Mouse (Mus musculus) forebrain, embryonic 14.5 days (tissue): ENCODE measurements around the gene Zfand2a. TPM values are rescaled to one million over a fixed set of nuclear protein-coding genes. Genes with fewer than 3 reads are reported as not detected.

Source experiments
- ATAC-seq: fragments of 200-750 bp; cut with Nextera tagmentation; 2 replicates; pipeline ENCODE4 v1.8.0; 2017; ENCODE audit warnings: mild to moderate bottlenecking, moderate library complexity
- DNase-seq: peaks from one replicate; pipeline ENCODE4 v3.0.0-alpha.2; 2015; ENCODE audit warnings: low spot score
- H3K27ac ChIP-seq: fragments of 300-500 bp; sonication (generic); 2 replicates; pipeline ENCODE4 v1.5.1; 2014; ENCODE audit warnings: low read depth, mild to moderate bottlenecking, control low read depth, low read length, moderate library complexity
- H3K27me3 ChIP-seq: fragments of 300-500 bp; sonication (generic); replicated peaks from 2 replicates; pipeline ENCODE4 v1.6.1; 2014; ENCODE audit warnings: low read length, control low read depth, mixed read lengths; ENCODE audit not compliant: control insufficient read depth, insufficient read depth
- H3K36me3 ChIP-seq: fragments of 300-500 bp; sonication (generic); 2 replicates; pipeline ENCODE4 v1.6.1; 2014; ENCODE audit warnings: low read length, control low read depth; ENCODE audit not compliant: control insufficient read depth, insufficient read depth
- H3K4me1 ChIP-seq: fragments of 300-500 bp; sonication (generic); 2 replicates; pipeline ENCODE4 v1.6.1; 2014; ENCODE audit warnings: antibody characterized with exemption, low read length, control low read depth; ENCODE audit not compliant: control insufficient read depth, insufficient read depth
- H3K4me2 ChIP-seq: fragments of 300-500 bp; sonication (generic); 2 replicates; pipeline ENCODE4 v1.6.1; 2014; ENCODE audit warnings: mild to moderate bottlenecking, control low read depth, low read length
- H3K4me3 ChIP-seq: fragments of 300-500 bp; sonication (generic); 2 replicates; pipeline ENCODE4 v1.5.1; 2014; ENCODE audit warnings: low read depth, low read length, control low read depth
- H3K9ac ChIP-seq: fragments of 300-500 bp; sonication (generic); 2 replicates; pipeline ENCODE4 v1.6.1; 2014; ENCODE audit warnings: mild to moderate bottlenecking, low read length, control low read depth, moderate library complexity
- H3K9me3 ChIP-seq: fragments of 300-500 bp; sonication (generic); replicated peaks from 2 replicates; pipeline ENCODE4 v1.6.1; 2016; ENCODE audit warnings: low read length, control low read depth, mixed read lengths; ENCODE audit not compliant: control insufficient read depth
- WGBS: fragments of 180-500 bp; shearing (Covaris S2); extraction: QIAGEN DNeasy Blood & Tissue Kit; methylation state at CpG from one replicate; pipeline ENCODE4 v1.1.7; 2014; 5-methylcytosine and 5-hydroxymethylcytosine counted together
- polyA plus RNA-seq: library from polyadenylated mRNA; unstranded; fragments of >200 nt; fragmentation: Nextera tagmentation; extraction: Ambion mirVana; gene quantifications from 2 replicates; pipeline ENCODE4 v1.2.1, GENCODE M21; 2014

The Zfand2a gene
- polyA plus RNA-seq, result 10.1 and 10.7 TPM in 2 replicates

DNA sequence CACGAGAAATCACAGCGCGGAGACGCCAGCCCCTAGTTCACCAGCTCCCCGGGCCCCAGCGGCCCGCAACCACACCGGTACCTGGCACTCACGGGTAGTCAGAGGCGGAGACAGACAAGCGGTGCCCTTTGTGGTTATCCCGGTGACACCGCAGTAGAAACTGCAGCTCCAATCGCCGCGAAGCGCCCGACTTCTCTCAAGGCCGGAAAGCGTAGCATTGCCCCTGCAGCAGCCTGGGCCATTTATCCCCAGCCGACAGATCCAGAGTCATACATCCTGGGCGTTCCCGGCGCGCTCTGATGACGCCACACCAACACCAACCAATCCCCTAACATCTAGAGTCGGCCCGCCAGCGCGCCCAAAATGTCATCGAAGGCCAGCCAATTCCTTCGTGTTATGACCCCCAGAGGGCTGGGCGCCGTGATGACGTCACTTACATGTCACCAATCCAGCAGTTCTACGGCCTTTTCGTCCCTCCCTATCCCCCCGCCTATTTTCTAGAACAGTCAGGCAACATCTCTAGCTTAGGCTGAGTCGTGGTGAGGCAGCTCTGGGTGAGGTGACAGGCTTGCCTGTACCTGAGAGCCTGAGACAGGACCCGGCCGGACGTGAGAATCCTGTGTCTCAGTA, at the start of gene Zfand2a:
Gene Zfand2a, minus strand, starts transcription at position 365 of the 630 bp plus-strand sequence.
- Histone ChIP-seq H3K9ac (peak within 1 kb of the TSS; percentile 80), H3K4me2 (peak within 1 kb of the TSS; percentile 92), H3K27me3 (no peaks in the 10 kb centered on the region), H3K36me3 (peaks cover 28% of the 10 kb centered on the region), H3K4me1 (peaks cover 12% of the 10 kb centered on the region), H3K9me3 (no peaks in the 10 kb centered on the region; the same call in 1 of the 2 replicates), H3K4me3 (peak within 1 kb of the TSS; percentile 89), H3K27ac (peak within 1 kb of the TSS; percentile 74)
- DNase-seq (peak; percentile 99), ATAC-seq (peak; percentile 98)
- 1% methylated on average over 42 of the region's 42 CpGs for WGBS

DNA sequence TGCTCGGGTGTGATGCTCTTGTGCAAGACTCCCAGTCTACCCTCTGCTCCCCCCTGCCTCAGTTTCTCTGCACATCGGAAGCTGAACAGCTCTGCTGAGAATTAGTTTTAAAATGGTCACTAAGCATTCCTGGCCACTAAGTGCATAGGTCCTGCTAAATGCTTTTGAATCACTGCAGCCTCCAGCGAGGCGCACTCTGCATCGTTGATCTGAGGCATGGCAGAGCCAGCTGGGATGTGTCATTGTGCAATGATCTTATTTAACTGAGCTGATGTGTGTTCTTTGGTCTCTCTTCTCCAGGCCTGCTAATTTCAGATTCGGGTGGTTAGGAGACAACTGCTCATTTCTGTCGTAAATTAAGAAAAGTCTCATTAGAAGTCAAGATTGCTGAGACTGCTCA, 44.5 kb upstream of the Zfand2a start:
- no peaks in the 10 kb centered on the region for H3K4me1 ChIP-seq
- DNase-seq (no peak), ATAC-seq (no peak)
- no peak overlapping the region for H3K9ac ChIP-seq
- H3K9me3 ChIP-seq, result no peaks in the 10 kb centered on the region
- H3K27ac ChIP-seq, result no peak overlapping the region
- H3K4me2 ChIP-seq, result no peak overlapping the region
- 64% methylated on average over 7 of the region's 7 CpGs for WGBS
- peaks cover 5% of the 10 kb centered on the region; the same call in 1 of the 2 replicates for H3K27me3 ChIP-seq
- H3K4me3 ChIP-seq, result no peak overlapping the region
- no peaks in the 10 kb centered on the region for H3K36me3 ChIP-seq

DNA sequence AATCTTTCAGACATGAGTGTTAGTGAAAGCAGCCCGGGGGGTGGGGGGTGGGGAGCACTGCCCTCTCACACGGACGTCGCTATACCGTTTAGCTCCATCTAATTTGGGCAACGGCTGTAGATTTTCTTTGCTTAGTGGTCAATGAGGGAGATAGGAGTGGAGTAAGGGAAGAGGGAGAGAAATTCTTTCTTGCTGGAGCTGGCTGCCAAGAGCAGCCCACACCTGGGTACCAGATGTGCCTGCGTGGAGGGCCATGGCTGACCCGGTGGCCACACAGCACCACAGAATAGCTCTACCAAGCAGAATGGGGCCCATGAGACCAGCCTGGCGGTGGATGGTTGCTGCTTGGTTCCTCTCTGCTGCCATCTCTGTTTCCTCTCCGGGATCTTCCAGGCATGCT, 37.6 kb upstream of the Zfand2a start:
- WGBS, result 82% methylated on average over 10 of the region's 10 CpGs
- Histone ChIP-seq H3K9me3 (no peaks in the 10 kb centered on the region), H3K4me2 (no peak overlapping the region), H3K9ac (no peak overlapping the region), H3K27ac (no peak overlapping the region), H3K27me3 (peaks cover 7% of the 10 kb centered on the region; the same call in 1 of the 2 replicates), H3K36me3 (no peaks in the 10 kb centered on the region), H3K4me1 (no peaks in the 10 kb centered on the region), H3K4me3 (no peak overlapping the region)
- DNase-seq (no peak), ATAC-seq (no peak)

DNA sequence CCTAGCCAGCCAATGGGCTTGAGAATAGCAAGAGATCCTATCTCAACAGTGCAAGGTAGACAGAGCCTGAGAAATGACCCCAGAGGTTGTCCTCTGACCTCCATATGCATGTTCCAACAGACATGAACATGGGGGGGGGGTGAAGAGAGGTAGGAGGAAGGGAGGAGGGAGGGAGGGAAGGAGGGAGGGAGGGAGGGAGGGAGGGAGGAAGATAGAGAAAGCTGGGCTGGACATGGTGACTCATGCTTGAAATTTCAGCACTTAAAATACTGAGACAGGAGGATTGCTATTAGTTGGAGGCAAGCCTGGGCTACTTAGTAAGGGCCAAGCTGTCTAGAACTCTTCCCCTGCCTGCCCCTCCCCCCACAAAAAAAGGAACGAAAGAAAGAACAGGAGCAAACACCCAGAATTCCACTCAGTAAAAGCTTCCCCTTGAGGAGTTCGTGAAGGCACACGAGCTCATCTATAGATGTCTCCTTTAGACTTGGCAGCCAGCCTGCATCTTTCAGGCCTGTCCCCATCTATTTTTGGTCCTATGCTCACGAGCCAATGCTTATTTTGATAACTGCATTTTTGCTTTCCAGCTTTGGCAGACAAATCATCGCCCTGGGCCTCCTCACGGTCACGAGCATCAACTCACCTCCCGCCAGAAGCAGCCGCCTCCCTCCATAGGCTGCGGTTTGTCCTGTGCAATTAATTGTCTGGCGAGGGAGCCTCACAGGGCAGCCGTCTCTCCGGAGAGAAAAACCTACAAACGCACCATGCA, 35.9 kb upstream of the Zfand2a start:
- Histone ChIP-seq H3K27me3 (peaks cover 5% of the 10 kb centered on the region; the same call in 1 of the 2 replicates), H3K4me3 (no peak overlapping the region), H3K4me2 (no peak overlapping the region), H3K9ac (no peak overlapping the region), H3K9me3 (no peaks in the 10 kb centered on the region), H3K36me3 (no peaks in the 10 kb centered on the region), H3K27ac (no peak overlapping the region), H3K4me1 (no peaks in the 10 kb centered on the region)
- DNase-seq, result no peak
- WGBS, result 42% methylated on average over 14 of the region's 14 CpGs
- no peak for ATAC-seq

DNA sequence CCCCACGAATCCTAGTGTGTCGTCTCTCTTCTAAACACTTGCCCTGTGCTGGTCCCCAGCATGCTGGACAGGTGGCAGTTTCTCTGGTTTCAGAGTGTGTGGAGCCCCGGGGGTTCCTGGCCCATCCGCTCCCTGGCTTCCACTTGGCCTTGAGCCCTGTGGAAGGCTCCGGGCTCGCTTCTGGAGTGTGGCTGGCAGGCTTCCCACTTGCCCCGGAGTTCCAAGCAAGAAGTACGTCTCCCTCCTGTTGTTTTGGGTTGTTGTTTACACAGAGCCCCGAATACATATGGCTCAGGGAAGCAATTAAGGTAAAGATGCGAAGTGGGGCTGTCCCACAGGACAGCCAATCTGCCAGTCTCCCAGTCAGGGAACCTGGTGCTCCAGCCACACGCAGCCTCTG, 31.9 kb upstream of the Zfand2a start:
- Histone ChIP-seq H3K27me3 (0 out of 2 replicates have a peak, but pooled peaks cover 5% of the 10 kb centered on the region), H3K4me2 (no peak overlapping the region), H3K4me3 (no peak overlapping the region), H3K36me3 (no peaks in the 10 kb centered on the region), H3K9me3 (no peaks in the 10 kb centered on the region), H3K4me1 (no peaks in the 10 kb centered on the region), H3K27ac (no peak overlapping the region), H3K9ac (no peak overlapping the region)
- ATAC-seq (peak; percentile 88), DNase-seq (peak; percentile 83)
- WGBS, result 17% methylated on average over 11 of the region's 11 CpGs

DNA sequence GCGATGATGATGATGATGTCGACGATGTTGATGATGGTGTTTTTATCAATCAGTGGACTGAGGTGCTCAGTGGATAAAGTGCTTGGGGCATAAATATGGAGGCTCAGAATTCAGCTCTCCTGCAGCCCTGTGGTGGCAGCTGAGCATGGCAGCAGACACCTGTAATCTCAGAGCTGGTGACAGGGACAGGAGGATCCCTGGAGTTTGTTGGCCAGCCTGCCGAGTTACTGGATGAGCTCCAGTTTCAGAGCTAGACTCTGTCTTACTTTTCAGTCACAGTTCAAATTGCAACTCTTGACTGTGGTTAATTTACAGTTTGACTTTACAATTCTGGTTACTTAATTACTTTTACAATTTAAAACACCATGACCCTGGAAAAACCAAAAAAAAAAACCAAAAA, 27.9 kb upstream of the Zfand2a start:
- 88% methylated on average over 4 of the region's 4 CpGs for WGBS
- Histone ChIP-seq H3K9ac (no peak overlapping the region), H3K4me1 (no peaks in the 10 kb centered on the region), H3K4me2 (no peak overlapping the region), H3K36me3 (no peaks in the 10 kb centered on the region), H3K27me3 (0 out of 2 replicates have a peak, but pooled peaks cover 3% of the 10 kb centered on the region), H3K4me3 (no peak overlapping the region), H3K9me3 (no peaks in the 10 kb centered on the region), H3K27ac (no peak overlapping the region)
- no peak for DNase-seq
- no peak for ATAC-seq

DNA sequence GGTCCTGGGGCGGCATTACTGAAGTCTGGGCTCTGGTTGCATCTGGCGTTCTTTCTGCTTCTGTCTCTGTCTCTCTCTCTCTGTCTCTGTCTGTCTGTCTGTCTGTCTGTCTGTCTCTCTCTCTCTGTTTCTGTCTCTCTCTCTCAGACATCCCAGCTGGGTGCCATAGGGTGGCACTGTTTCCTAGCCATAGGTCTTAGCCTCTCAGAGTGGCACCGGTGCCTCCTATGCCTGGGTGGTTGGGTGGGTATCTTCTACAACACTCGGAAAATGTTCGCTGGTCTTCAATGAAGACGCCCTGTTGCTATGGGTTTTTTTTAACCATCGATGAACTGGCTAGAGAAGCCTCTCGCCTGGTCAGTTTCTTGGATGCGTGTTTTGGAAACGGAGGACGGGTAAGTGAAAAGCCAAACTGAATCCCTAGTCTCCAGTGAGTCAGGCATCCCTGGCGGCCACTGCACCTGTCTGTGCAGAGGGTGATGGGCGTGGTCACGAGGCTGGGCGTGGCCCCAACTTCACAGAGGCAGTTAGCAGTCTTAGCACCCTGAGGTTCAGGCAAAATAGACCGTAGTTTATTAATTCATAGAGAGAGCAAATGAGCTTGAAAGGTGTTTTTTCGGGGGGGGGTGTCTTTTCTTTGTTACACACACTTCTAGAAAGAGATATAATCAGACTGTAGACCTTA, 26.5 kb upstream of the Zfand2a start:
- Histone ChIP-seq H3K4me1 (no peaks in the 10 kb centered on the region), H3K4me2 (no peak overlapping the region), H3K4me3 (no peak overlapping the region), H3K27ac (no peak overlapping the region), H3K9ac (no peak overlapping the region), H3K9me3 (no peaks in the 10 kb centered on the region), H3K27me3 (0 out of 2 replicates have a peak, but pooled peaks cover 3% of the 10 kb centered on the region), H3K36me3 (no peaks in the 10 kb centered on the region)
- no peak for ATAC-seq
- 18% methylated on average over 17 of the region's 17 CpGs for WGBS
- DNase-seq, result peak; percentile 24

DNA sequence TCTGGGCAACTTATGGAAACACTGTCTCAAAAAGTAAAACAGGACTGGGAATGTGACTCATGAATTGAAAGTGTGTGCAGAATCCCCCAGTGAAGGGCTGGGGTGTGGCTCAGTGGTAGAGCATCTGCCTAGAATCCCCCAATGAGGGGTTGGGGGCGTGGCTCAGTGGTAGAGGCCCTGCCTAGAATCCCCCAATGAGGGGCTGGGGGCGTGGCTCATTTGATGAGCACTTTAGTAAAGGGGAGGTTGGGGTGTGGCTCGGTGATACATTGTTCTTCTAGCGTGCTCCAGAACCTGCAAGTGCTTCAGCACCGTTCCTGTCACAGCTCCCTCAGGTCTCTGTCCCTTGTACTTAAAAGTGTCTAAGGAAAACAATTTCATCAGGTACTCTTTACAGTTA, 21.9 kb upstream of the Zfand2a start:
- no peak for DNase-seq
- H3K27ac ChIP-seq, result no peak overlapping the region
- no peak overlapping the region for H3K4me2 ChIP-seq
- no peak for ATAC-seq
- 0 out of 2 replicates have a peak, but pooled peaks cover 12% of the 10 kb centered on the region for H3K27me3 ChIP-seq
- H3K36me3 ChIP-seq, result no peaks in the 10 kb centered on the region
- WGBS, result 26% methylated on average over 5 of the region's 5 CpGs
- no peaks in the 10 kb centered on the region for H3K4me1 ChIP-seq
- H3K4me3 ChIP-seq, result no peak overlapping the region
- H3K9me3 ChIP-seq, result no peaks in the 10 kb centered on the region
- no peak overlapping the region for H3K9ac ChIP-seq
